Mouse (Mus musculus) heart, adult 9 months (tissue): ENCODE results near the gene Slit1.

Source experiments
- DNase-seq, 2 experiments: peaks; one replicate each; pipeline ENCODE4 v3.0.0; 2022; ENCODE audit warnings: low spot score in 2 of 2

Slit1 gene

DNA sequence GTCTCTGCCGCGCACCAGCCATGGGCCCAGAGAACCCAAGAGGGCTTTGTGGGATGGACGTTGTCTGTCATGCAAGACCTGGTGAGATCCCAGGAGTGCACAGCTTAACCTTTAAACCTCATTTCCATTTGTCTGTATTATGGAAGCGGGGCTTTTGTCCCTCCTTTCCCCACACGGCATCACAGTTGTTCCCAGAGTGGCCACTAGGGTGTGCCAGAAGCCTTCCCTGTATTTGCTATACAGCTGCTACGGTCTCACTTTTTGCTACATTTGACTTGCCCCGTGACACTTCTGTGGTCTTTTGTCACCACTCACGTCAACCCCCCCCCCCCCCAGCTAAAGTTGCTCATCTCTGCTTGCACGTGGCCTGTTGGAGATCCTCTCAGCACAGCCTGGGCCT is 87.5 kb downstream of the Slit1 start:
- peak in 1 of 2 experiments; percentile 31 for DNase-seq

DNA sequence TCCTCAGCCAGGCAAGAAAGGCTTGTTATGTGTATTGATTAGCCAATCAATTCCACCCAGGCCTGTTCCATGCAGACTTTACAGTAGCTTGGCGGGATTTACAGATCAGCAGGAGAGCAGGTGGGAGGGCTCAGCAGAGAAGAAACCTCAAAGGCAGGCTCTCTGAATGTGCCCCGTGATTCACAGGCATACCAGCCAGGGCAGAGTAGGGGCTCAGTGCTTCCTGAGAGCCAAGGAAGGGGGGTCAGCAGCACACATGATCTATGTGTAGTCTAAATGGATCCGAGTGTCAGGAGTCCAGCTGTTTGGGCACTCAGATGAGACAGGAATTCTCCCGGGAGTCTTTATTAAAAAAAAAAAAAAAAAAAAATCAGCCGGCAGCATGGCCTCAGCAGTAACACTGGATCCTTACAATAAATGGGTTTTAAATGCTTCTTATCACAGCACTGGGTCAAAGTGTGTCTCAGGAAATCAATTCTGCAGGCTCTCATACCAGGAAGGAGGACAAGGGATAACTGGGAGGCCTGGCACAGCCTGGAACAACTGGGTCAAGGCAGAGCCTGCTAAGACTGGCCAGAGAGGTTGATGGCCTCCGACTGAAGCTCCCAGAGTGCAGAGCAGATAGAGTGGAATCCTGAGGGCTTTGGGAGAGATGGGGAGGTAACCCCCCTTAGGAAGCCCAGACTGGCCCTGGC is 88.2 kb downstream of the Slit1 start:
- no peak for DNase-seq

DNA sequence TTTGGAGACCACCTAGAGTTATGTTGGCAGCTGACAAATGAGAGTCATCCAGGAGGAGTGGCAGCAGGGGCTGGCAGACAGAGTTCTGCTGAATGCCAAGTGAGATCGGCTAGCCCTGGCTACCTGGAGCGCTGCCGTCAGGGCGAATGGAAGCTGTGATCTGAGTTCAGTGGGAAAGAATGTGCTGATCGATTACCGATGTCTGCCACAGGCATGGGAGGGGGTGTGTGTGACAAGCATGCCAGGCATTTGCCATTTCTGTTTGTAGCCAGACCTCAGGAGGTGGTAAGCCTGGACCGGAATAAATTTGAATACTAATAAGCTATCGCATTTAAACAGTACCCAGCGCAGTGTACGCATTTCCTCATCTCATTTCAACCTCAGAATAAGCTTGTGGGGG is 91.5 kb downstream of the Slit1 start:
- DNase-seq, result no peak

DNA sequence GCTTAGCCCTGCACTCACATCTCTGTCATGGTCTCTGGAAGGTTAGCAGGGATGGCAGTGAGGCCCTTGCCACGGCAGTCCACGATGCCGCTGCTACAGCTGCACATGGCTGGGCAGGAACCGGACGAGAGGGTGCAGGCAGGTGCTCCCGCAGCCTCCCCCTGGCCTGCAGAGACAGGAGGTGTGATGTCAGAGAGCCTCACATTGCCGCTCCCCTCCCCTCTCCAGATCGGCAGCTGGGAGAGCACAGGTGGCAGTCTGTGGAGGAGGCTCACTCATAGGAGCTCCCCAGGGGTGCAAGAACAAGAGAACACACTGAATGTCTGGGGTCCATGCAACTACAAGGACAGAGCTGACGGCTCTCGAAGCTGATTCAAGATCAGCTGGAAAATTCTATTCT is 94.1 kb downstream of the Slit1 start:
- no peak for DNase-seq

DNA sequence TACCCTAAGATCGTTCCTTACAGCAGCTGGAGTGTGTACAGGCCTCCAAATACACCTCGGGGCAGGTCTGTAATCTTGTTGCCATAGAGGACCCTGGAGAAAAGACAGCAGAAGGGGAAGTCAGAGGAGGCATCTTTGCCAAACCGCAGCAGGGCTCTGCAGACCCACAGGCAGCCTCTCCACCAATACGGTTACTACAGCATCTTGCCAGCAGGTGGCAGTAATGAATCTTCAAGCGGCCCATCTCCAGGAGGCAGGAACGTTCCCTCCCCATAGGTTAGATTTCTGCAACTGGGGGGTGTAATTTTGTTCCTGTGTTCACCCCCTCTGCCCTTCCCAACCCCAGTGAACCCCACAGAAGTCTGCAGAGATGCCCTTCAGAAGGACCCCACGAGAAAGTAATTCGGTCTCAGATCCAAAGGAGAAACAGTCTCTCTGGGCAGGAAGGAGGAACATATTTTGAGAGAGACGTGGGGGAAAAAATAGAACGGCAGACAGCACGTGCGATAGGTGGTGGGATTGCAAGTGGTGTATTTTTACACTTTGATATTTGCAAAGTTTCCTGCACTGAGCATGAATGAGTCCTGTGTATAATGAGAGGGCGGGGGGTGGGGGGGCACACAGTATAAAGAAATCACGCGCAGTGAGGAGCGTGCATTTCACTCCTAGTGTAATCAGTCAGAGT is 96.4 kb downstream of the Slit1 start:
- DNase-seq, result peak; percentile 27 to 47

DNA sequence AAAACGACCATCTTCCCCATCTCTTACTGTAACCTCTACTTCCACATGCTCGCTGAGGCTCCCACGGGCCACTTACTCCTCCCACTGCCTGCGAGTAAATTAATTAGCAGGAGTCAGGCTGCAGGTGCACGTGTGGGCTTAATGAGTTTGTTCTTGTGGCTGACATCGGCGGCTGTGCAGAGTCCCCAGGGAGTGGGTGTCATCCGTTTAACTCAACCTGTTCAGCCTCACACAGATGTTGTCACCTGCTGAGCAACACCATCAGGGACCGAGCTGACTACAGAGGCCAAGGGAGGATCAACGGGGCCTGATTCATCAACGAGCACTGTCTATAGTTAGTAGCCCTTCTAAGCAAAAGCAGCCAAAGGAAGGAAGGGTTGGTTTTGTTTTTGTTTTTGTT is 100.5 kb downstream of the Slit1 start:
- no peak for DNase-seq

DNA sequence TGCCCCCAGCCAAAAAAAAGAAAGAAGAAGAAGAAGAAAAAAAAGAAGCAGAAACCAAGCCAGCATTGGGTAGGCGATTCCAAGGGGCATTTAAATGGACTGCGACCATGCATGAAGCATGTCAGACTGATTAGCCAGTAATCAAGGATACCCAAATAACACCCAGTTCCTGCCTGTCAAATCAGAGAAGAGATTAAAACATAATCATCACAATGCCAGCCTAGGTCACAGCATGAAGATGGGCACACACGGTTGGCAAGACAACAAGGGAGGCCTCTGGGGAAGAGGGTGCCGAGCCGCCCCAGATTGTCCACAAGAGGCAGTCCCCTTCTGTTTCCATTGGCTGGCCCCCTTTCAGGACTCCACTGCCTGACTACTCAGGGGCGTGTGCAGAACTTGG is 108.5 kb downstream of the Slit1 start:
- DNase-seq, result no peak

DNA sequence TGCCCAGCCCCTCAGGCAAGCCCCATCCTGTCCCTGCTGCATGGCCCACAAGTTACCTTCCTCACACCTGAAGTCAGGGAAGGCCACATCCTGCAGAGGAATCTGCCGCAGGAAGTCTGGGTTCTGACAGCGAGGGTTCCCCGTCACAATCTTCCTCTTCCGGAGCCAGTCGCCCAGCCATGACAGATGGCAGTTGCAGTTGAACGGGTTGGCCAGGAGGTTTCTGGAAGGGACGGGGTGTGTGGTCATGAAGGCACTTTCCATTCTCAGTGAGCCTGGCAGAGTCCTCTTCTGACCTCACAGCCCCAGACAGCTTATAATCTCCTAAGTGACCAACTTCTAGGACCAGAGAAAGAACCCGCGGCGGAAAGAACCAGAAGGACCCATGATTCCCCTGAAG is 109.4 kb downstream of the Slit1 start:
- no peak for DNase-seq

DNA sequence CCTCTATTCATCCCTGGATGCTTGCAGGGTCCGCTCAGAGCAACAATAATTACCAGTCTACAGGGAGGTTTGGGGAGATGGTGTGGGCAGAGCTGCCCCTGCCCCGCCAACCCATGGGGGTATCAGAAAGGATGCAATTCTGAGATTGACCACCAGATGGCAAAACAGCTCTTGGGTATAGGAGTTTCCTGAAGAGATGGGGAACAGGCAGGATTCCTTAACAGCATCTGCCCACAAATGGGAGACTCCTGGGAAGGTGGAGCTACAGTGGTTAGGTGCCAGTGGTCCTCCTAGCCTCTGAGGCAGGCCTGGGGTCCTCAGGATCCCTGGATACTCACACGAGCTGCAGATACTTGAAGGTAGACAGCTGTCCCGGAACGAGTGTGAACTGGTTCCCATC is 113.9 kb downstream of the Slit1 start:
- peak; percentile 29 to 42 for DNase-seq

DNA sequence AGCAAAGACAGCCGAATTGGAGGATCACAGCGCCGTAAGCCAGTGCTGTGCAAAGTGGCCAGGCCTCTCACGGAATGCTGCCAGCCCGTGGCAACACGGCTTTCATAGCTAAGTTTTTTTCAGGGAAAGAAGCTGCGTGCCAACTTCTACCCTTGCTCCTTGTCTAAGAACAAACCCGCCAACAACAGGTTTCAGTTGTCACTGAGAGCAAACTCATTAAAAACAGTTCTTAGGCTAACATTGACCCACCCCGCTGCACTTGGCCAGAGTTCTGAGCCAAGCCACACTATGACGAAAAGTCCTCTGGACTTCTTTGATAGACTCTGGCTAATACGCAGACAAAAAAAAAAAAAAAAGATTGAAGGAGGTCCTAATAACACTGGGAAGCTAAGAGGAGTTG is 114.5 kb downstream of the Slit1 start:
- no peak for DNase-seq

DNA sequence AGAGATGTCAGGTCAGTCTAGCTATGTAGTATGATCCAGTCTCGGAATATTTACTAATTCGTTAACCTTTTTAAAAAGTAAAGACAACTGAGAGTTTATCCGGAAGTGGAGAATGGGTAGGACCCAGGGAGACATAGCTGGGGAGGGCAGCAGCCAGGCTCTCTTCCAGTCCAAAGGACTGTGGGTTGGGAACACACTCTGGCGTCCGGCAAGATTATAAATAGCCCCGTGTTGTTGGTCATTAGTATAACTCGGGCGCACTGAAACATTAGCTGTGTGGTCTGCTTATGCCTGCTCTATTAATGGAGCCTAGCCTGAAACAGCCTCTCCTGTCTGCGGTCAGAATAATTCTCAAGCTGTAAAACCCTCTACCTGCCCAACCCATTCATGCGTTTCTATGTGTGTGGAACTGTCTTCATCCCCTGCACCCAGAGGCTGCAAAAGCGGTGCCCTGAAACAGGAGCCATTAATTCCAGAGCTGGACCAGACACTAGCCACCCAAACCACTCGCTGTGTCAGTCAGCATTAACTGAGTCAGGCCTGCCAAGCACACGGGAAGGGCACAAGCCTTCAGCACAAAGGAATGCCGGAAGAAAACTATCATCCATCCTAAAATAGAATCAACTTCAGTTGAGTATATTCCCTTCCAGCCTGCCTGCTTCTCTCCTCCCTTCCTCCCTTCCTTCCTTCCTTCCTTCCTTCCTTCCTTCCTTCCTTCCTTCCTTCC is 122.9 kb downstream of the Slit1 start:
- peak in 1 of 2 experiments; percentile 14 for DNase-seq

DNA sequence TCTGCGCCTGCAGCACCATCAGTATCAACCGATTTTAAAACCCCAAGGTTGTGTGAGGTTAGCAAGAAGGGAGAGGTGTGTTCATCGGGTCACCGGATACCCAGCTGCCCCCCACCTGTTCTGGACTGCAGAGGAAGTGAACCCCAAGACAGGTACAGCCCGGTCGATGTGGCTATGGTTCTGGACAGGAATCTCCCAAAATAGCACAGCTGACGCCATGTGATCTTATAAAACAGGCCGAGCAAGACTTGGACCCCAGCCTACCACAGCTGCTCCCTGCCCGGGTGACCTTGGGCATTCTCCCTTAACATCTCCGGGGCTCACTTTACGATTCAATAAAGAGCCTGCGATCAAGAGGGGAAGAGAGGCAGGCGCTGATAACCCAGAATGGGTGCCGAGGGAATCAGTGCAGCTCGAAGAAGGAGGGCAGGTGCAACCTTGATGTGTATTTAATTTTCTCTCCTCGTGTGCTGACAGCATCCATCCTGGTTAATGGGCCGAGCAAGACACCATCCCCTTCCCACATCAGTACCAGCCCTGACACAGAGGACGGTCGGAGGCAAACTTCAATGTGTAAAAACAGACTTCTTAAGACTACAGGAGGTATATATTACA is 124.6 kb downstream of the Slit1 start:
- DNase-seq, result peak; percentile 35 to 61

DNA sequence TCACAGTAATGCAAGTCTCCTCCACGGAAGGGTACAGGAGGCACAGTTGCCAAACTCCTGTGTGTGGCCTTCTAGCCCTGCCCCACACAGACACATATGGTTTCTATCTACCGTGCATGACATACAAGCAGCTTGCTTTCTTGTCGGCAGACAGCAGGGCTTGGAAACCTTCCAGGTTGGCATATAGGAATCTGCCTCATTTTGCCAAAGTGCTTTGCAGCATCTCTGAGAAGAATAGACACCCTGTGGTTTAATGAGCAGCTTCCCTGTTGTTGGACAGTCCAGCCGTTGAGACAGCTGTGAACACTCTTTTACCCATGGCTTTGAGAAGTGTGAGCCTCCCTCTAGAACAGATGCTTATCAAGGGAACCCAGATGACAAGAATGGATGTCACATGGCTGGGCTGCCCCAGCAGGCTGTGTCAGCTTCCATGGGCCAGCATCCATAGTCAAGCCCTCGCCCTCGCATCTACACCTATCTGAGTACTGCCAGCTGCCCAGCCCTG is 125.3 kb downstream of the Slit1 start:
- no peak for DNase-seq

DNA sequence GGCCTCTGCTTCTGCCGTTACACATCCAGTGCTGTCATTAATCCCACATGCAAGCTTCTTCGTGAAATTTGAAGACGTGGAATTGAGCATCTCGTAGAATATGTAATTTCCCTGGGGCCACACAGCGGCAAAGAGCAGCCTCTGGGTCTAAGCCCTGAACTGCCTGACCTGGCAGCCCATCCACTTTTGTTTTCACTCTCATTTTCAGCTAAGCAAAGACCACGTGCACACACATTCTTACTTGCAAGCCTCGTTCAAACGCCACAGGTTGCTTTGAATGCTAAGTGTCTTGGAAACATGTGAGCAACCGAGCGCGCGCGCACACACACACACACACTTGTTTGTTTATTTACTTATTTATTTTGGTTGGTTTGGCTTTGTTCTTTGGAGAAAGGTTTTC is 126.4 kb downstream of the Slit1 start:
- no peak for DNase-seq

DNA sequence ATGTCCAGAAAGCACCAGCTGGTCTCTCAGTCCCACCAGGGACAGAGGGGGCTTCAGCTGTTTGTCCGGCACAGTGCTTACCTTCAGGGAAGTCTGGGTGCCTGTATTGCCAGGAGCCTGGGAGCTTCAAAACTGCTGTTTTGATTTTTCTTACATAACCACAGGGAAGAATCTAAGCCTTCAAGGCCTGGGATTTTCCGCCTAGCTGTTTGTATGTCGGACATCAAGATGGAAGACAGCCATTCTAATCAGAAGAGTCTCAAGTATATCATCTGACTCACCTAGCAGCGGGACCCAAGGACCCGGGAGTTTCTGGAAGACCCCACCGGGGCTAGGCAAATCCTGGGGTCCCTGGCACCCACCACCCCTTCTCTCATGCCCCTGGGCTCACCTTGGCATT is 127.2 kb downstream of the Slit1 start:
- no peak for DNase-seq

DNA sequence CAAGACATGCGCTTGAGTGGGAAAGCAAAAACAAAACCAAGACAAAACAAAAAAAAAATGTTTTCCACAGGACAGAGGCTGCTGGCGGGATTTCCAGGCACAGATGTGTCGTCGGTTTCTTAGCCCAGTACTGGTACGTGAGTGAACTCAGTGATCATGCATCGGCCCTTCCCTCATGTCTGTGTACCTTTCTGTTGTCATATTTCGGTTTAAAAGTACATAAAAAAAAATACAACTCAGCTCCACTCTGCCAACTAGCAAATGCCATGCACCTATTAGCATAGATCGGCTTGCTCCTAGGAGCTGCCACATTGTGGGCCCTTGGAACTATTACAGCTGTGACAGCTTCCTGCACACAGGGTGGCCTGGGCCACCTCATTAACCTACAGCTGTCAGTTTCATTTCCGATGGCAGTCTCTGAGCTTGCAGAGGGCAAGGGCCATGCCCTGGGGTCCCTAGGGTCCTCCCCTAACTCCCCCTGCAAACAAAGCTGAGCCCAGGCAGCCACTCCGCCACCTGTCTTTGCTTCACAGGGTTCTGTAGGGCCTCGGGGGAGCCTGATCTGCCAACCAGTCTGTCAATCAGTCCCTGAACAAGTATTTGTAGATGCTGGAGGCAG is 127.8 kb downstream of the Slit1 start:
- DNase-seq, result no peak

DNA sequence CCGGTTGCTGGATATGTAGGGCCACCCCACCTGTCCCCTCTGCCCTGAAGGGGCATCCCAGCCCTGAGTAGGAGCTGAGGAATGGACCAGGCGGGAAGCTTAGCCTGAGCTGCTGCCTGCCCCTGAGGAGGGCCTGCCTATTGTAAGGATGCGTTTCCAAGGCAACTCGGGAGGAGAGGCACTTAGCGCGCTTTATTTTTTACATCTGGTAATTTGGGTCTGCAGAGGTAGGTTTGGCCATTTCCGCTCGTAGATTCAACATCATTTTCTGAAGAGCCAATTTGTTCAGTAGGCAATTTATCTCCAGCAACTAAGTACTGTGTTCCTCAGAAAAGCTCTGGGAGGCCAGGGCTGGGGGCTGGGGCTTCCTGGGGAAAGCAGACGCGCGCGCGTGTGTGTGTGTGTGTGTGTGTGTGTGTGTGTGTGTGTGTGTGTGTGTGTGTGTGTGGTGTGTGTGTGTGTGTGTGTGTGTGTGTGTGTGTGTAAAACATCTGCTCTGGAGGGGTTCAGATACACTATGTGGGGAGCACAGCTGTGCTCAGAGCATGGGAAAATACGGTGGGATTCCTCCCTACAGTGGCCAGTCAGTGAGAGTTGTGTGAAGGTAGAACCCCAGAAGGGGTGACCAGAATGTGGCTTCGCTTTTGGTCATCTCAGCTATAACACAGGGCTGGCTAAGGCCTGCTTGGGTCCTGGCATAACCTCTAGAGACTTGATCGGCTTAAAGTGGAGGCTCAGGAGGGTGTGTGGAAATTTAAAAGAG is 130.0 kb downstream of the Slit1 start:
- DNase-seq, result no peak

DNA sequence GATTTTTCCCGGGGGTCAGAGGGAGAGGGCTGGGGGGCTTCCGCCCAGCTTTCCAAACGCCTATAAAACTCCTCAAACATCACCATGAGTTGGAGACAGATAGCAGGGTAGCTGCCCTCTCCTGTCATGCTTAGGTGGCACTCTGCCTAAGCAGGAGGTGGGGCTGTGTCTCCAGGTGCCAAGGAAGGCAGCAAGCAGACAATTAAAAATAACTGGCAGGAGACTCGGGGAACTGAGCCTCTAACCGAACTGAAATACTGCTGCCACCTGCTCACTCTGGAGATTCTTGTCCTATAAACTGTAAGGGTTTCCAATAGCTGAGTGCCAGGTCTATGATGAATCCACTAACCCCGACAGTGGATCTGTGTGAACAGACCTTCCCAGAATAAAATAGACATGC is 131.8 kb downstream of the Slit1 start:
- DNase-seq, result no peak

DNA sequence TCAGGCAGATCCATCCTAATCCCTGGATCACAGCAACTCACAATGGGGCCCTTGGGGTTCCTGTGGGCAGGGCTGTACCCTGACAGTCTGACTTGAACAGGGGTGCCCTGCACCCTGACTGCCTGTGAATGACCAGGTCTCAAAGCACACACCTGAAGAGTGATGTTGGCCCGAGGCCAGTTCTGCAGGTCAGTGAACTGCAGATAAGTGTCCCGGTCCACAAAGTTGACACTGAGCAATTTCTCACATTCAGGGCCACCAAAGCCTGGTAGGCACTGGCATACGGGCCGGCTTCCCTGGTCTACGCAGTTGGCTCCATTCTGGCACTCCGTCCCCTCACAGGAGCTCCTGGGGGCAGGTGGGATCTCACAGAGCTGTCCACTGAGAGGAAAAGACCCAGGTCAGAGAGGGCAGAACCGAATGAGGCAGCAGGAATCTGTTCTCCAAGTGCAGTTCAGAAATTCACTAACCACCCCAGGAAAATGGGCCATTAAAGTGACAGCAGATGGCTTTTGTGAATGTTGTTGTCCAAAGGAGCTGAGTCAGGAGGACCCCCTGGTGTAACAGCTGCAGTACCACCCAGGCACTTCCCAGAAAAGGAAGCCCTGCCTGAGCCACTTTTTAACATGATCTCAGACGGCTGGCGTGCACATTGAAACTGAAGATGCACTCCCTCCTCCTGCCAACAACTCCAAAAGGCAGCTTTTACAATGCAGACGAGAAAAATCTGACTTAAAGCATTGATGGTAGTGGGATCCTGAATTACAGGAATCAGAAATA is 137.1 kb downstream of the Slit1 start:
- DNase-seq, result no peak

DNA sequence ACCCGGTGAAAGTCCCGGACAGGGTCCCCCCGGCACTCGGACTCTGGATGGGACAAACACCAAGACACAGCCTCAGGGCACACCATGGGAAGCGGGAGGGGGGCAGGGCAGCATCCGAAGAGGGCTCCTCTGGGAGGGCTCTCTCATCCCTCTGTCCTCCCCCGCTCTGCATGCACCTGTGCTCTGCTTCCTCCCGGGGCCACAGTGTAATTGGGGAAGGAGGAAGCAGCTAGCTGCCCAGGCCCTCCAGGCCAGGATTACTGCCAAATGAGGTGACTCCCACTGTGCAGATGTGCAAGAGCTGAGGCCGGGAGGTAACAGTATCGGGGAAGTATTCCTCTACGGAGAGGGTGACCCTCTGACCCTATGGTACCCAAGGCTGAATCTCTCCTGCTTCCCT is 142.8 kb downstream of the Slit1 start:
- no peak for DNase-seq
